19 mouse cellular contexts compared by ENCODE assay signal in genomic region chr5:35035141-35035540, GRCm38 (mm10). TPM values are rescaled to one million over a fixed set of nuclear protein-coding genes. Genes with fewer than 3 reads are reported as not detected.
DNase-seq lines count a peak whose midpoint lies in the region; ATAC-seq and TF ChIP-seq lines count a peak whose summit lies in the region.
"Had no signal": no experiment of that assay in that cellular context is flagged by ENCODE, and none has a peak within 500 bp of the region (broad histone marks: within the 10 kb centered on the region; RNA-seq: fewer than 3 reads in every experiment).

No protein-coding gene starts in this region.

- no peak for TF ChIP-seq CTCF in heart, adult 2 months (IDR thresholded peaks at IDR 0.05)

- WGBS in heart, adult 2 months, result 55% methylated on average over 5 of the region's 5 CpGs
- WGBS in liver, embryonic 11.5 days, result 49% methylated on average over 5 of the region's 5 CpGs
- WGBS in macrophage (ENCODE audit: missing documents), result 19% methylated on average over 5 of the region's 5 CpGs

- H3K79me2 ChIP-seq in heart, adult 2 months (replicated peaks; ENCODE audit: control insufficient read depth, insufficient read depth, low read length), result no peaks in the 10 kb centered on the region
- no peaks in the 10 kb centered on the region for H3K79me2 ChIP-seq in macrophage (ENCODE audit: inconsistent target)

- TF ChIP-seq EP300 in heart, adult 2 months (IDR thresholded peaks at IDR 0.05; ENCODE audit: insufficient read depth, low read depth, low read length), result no peak

- no peak overlapping the region for H3K4me3 ChIP-seq in heart, adult 2 months
- no peak overlapping the region for H3K4me3 ChIP-seq in liver, embryonic 11.5 days (ENCODE audit: low read depth, low read length)
- no peak overlapping the region for H3K4me3 ChIP-seq in brown adipose tissue, adult 24 weeks (ENCODE audit: insufficient read depth, low read depth, low read length)
- H3K4me3 ChIP-seq in macrophage (ENCODE audit: inconsistent target), result no peak overlapping the region
- H3K4me3 ChIP-seq: hindbrain, embryonic 12.5 days; limb, embryonic 13.5 days; neural tube, embryonic 13.5 days had no signal

- peak overlapping the region; percentile 74 for H3K27ac ChIP-seq in heart, adult 2 months
- H3K27ac ChIP-seq in liver, embryonic 11.5 days (ENCODE audit: low read depth, low read length), result peak overlapping the region; percentile 40
- H3K27ac ChIP-seq in brown adipose tissue, adult 24 weeks (replicated peaks; ENCODE audit: low read depth, low read length), result peak overlapping the region; percentile 69
- H3K27ac ChIP-seq in macrophage, result peak overlapping the region; percentile 71
- H3K27ac ChIP-seq: hindbrain, embryonic 12.5 days; limb, embryonic 13.5 days; neural tube, embryonic 13.5 days had no signal

- no peak overlapping the region for H3K9ac ChIP-seq in heart, adult 2 months (ENCODE audit: low read depth, low read length)
- no peak overlapping the region for H3K9ac ChIP-seq in liver, embryonic 11.5 days (ENCODE audit: low read depth, low read length)
- H3K9ac ChIP-seq: forebrain, postnatal 0 days; hindbrain, embryonic 12.5 days; limb, embryonic 13.5 days; neural tube, embryonic 13.5 days had no signal

- H3K4me1 ChIP-seq in heart, adult 2 months (ENCODE audit: control insufficient read depth, insufficient read depth, low read length), result peaks cover 11% of the 10 kb centered on the region
- peaks cover 27% of the 10 kb centered on the region for H3K4me1 ChIP-seq in liver, embryonic 11.5 days (replicated peaks; ENCODE audit: control insufficient read depth, insufficient read depth, low read length)
- H3K4me1 ChIP-seq in brown adipose tissue, adult 24 weeks (ENCODE audit: control insufficient read depth, insufficient read depth, insufficient read length, low read length), result peaks cover 23% of the 10 kb centered on the region
- H3K4me1 ChIP-seq: hindbrain, embryonic 12.5 days; limb, embryonic 13.5 days; neural tube, embryonic 13.5 days had no signal

- no peaks in the 10 kb centered on the region for H3K9me3 ChIP-seq in liver, embryonic 11.5 days (ENCODE audit: control insufficient read depth, low read length)
- H3K9me3 ChIP-seq: hindbrain, embryonic 12.5 days; limb, embryonic 13.5 days; neural tube, embryonic 13.5 days had no signal

- intact Hi-C loops in heart, adult 2 months (cut with DNase I), result no loop called here

- no peak for TF ChIP-seq POLR2A in heart, adult 2 months (IDR thresholded peaks at IDR 0.05; ENCODE audit: insufficient read depth, low read depth, low read length)

- no peaks in the 10 kb centered on the region for H3K36me3 ChIP-seq in heart, adult 2 months (ENCODE audit: control insufficient read depth, insufficient read depth, low read length)
- peaks cover 5% of the 10 kb centered on the region; the same call in 1 of the 2 replicates for H3K36me3 ChIP-seq in liver, embryonic 11.5 days (ENCODE audit: control insufficient read depth, insufficient read depth, low read length)
- H3K36me3 ChIP-seq in macrophage (ENCODE audit: inconsistent target), result no peaks in the 10 kb centered on the region

- DNase-seq in heart, adult 2 months, result no peak
- no peak for DNase-seq in heart, adult 18-20 months
- no peak for DNase-seq in liver, embryonic 11.5 days (ENCODE audit: low spot score)
- no peak for DNase-seq in liver
- DNase-seq in cerebellum, adult 18-20 months, result no peak
- no peak for DNase-seq in right cerebral cortex, postnatal 4 days
- DNase-seq: adrenal gland, postnatal 36 days; cerebellum, adult 11-12 months; forebrain, postnatal 0 days; gastrocnemius, postnatal 10 days; kidney, adult 18-20 months; kidney, postnatal 4 days; layer of hippocampus, postnatal 36 days had no signal

- H3K27me3 ChIP-seq in heart, adult 2 months (ENCODE audit: control insufficient read depth, insufficient read depth, low read length), result no peaks in the 10 kb centered on the region
- no peaks in the 10 kb centered on the region for H3K27me3 ChIP-seq in liver, embryonic 11.5 days (replicated peaks; ENCODE audit: control insufficient read depth, insufficient read depth, low read length)
- H3K27me3 ChIP-seq: hindbrain, embryonic 12.5 days; limb, embryonic 13.5 days; neural tube, embryonic 13.5 days had no signal

- ATAC-seq in liver, embryonic 11.5 days (replicated peaks; ENCODE audit: low FRiP score), result 0 out of 2 replicates have a peak, but pooled peaks have one; percentile 13
- ATAC-seq: activated CD4-positive, CD25-positive, alpha-beta regulatory T cell, adult 4 months; forebrain, postnatal 0 days had no signal

- H3K4me2 ChIP-seq in liver, embryonic 11.5 days, result no peak overlapping the region; the same call in 1 of the 2 replicates
- H3K4me2 ChIP-seq: hindbrain, embryonic 12.5 days; limb, embryonic 13.5 days; neural tube, embryonic 13.5 days had no signal

RNA-seq across cellular contexts. Expression of gene Hgfac, which starts 6.2 kb away (rescaled TPM):
- total RNA-seq in heart, adult 2 months (2021), result under 1 TPM; 0.47 to 0.96 TPM
- 0.94 and 1.3 TPM in 2 replicates for polyA plus RNA-seq in heart, adult 2 months (2012; rRNA removed)
- under 1 TPM; 0.20 to 0.64 TPM for total RNA-seq in heart, adult 18-20 months (2021)
- polyA plus RNA-seq in liver, embryonic 11.5 days (2014; fragmentation: Nextera tagmentation; extraction: Ambion mirVana), result 33.7 and 38.0 TPM in 2 replicates
- polyA plus RNA-seq in brown adipose tissue, adult 24 weeks (2012; ENCODE audit: insufficient read depth, insufficient read length, missing spikeins), result not detected in 2 replicates
- total RNA-seq in macrophage (2018; cell fraction: chromatin; rRNA removed), result not detected
- not detected for total RNA-seq in macrophage (2018; cell fraction: cytosol; rRNA removed)
- total RNA-seq in macrophage (2018; cell fraction: nucleus; rRNA removed), result under 1 TPM in 2 of 26 experiments, not detected in 24; 0.40 to 0.89 TPM
- polyA plus RNA-seq in macrophage (2018), result not detected in 3 replicates
- polyA plus RNA-seq: forebrain, postnatal 0 days had no signal

RNA-seq across cellular contexts. Expression of gene Dok7, which starts 21.4 kb away (rescaled TPM):
- total RNA-seq in heart, adult 2 months (2021), result 10 to 100 TPM; 34.9 to 35.6 TPM
- 23.8 and 25.4 TPM in 2 replicates for polyA plus RNA-seq in heart, adult 2 months (2012; rRNA removed)
- 10 to 100 TPM; 33.2 to 35.2 TPM for total RNA-seq in heart, adult 18-20 months (2021)
- 0.08 and 0.29 TPM in 2 replicates for polyA plus RNA-seq in liver, embryonic 11.5 days (2014; fragmentation: Nextera tagmentation; extraction: Ambion mirVana)
- 0.46 TPM in 1 of 2 replicates, not detected in the other for polyA plus RNA-seq in brown adipose tissue, adult 24 weeks (2012; ENCODE audit: insufficient read depth, insufficient read length, missing spikeins)
- 1 to 10 TPM in 1 of 26 experiments, under 1 TPM in 5, not detected in 20; 0.37 to 1.6 (median 0.68) TPM for total RNA-seq in macrophage (2018; cell fraction: chromatin; rRNA removed)
- total RNA-seq in macrophage (2018; cell fraction: cytosol; rRNA removed), result under 1 TPM in 11 of 26 experiments, not detected in 15; 0.09 to 0.38 (median 0.13) TPM
- 1 to 10 TPM in 2 of 26 experiments, under 1 TPM in 7, not detected in 17; 0.25 to 1.2 (median 0.39) TPM for total RNA-seq in macrophage (2018; cell fraction: nucleus; rRNA removed)
- 0.07 TPM in 1 of 3 replicates, not detected in the others for polyA plus RNA-seq in macrophage (2018)
- polyA plus RNA-seq: activated CD4-positive, CD25-positive, alpha-beta regulatory T cell, adult 4 months had no signal

Comparison
In these comparisons a context has a peak if more than half of its experiments do, and no peak if none do; other contexts are left out.
1. RNA of gene Hgfac, which starts 6.2 kb away (polyA plus RNA-seq): 33.7 to 38.0 TPM in liver, embryonic 11.5 days; 0.94 to 1.3 TPM in heart, adult 2 months, not detected in brown adipose tissue, adult 24 weeks and not detected in macrophage; every median in the first group is over 10 times any median in the second.
2. RNA of gene Dok7, which starts 21.4 kb away (polyA plus RNA-seq): 23.8 to 25.4 TPM in heart, adult 2 months; 0.08 to 0.29 TPM in liver, embryonic 11.5 days, 0.46 TPM in brown adipose tissue, adult 24 weeks and 0.07 TPM in macrophage; every median in the first group is over 10 times any median in the second.
3. Peak in every context shown above with its lines, with median percentiles within 50 percentile points of each other: H3K27ac ChIP-seq.